Mouse (Mus musculus) liver, embryonic 14.5 days (tissue): ENCODE measurements around the gene Med12l.

Experiments
- CTCF ChIP-seq: IDR thresholded peaks from 2 replicates; pipeline ENCODE4 v1.5.1; 2016; ENCODE audit warnings: antibody characterized with exemption, low read depth, control low read depth
- EP300 ChIP-seq: IDR thresholded peaks from 2 replicates; pipeline ENCODE4 v1.6.1; 2016; ENCODE audit warnings: antibody characterized with exemption, low read depth

DNA sequence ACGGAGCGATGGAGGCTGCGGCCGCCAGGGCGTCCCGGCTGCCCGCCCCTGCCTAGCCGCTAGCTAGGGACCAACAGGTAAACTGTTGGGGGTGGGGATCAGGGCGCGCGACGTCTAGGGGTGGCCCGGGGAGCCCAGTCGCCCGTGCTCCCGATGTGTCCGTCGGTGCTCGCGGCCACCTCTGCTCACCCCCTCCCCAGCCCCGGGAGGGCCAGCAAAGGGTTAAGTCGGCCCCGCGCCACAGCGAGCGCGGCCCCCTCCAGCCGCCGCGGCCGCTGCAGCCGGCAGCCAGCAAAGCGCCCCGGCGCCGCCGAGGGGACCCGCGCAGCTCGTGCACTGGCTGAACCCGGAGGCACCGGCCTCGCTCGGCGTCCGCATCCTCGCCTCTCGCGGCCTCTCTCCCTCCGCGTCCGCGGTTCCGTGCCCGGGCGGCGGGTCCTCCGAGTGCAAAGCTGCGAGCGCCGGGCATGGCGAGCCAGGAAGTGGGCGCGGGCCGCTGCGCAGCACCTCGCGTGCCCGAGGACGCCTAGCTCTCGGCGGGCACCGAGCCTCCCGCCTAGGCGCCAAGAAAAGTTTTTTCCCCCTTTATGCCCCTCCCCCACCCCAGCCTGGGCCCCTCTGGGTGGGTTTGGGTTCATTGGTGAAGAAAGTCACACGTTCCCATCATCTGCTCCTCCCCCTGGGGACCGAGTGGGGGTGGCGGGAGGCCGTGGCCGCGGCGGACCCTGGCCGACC lies 538 bp downstream of the Med12l start:
- TF ChIP-seq CTCF, result no peak
- TF ChIP-seq EP300, result no peak
